Mouse (Mus musculus) spleen, adult 12 weeks (tissue): Measurements from ENCODE around the gene Frmd4b.

ENCODE experiments used
- DNase-seq: peaks from one replicate; pipeline ENCODE4 v3.0.0; 2022; ENCODE audit warnings: low spot score

The Frmd4b gene

GRCm38 (mm10) chr6:97312545-97312939 lies 304.8 kb downstream of the Frmd4b start:
- no peak for DNase-seq

- DNase-seq, result no peak
Measured at GRCm38 (mm10) chr6:97311599-97312544, 305.5 kb downstream of the Frmd4b start.

GRCm38 (mm10) chr6:97310901-97311331 lies 306.4 kb downstream of the Frmd4b start:
- DNase-seq, result no peak

- DNase-seq, result no peak
Measured at GRCm38 (mm10) chr6:97309161-97309560, 308.2 kb downstream of the Frmd4b start.

GRCm38 (mm10) chr6:97308562-97308961 lies 308.8 kb downstream of the Frmd4b start:
- DNase-seq, result no peak

GRCm38 (mm10) chr6:97307231-97307630 lies 310.1 kb downstream of the Frmd4b start:
- DNase-seq, result no peak

- DNase-seq, result no peak
Measured at GRCm38 (mm10) chr6:97306351-97306750, 311.0 kb downstream of the Frmd4b start.

GRCm38 (mm10) chr6:97305491-97305890 lies 311.9 kb downstream of the Frmd4b start:
- no peak for DNase-seq

- no peak for DNase-seq
Measured at GRCm38 (mm10) chr6:97305010-97305409, 312.3 kb downstream of the Frmd4b start.

GRCm38 (mm10) chr6:97303277-97304109 lies 313.8 kb downstream of the Frmd4b start:
- no peak for DNase-seq

- no peak for DNase-seq
Measured at GRCm38 (mm10) chr6:97302303-97302702, 315.0 kb downstream of the Frmd4b start.

GRCm38 (mm10) chr6:97300659-97301058 lies 316.7 kb downstream of the Frmd4b start:
- DNase-seq, result no peak

GRCm38 (mm10) chr6:97300180-97300579 lies 317.2 kb downstream of the Frmd4b start:
- DNase-seq, result no peak

- DNase-seq, result no peak
Measured at GRCm38 (mm10) chr6:97297151-97297550, 320.2 kb downstream of the Frmd4b start.

GRCm38 (mm10) chr6:97295866-97296527 lies 321.3 kb downstream of the Frmd4b start:
- DNase-seq, result no peak

GRCm38 (mm10) chr6:97295416-97295815 lies 321.9 kb downstream of the Frmd4b start:
- no peak for DNase-seq

- DNase-seq, result no peak
Measured at GRCm38 (mm10) chr6:97293667-97294569, 323.4 kb downstream of the Frmd4b start.

GRCm38 (mm10) chr6:97292894-97293293 lies 324.4 kb downstream of the Frmd4b start:
- no peak for DNase-seq

- DNase-seq, result no peak
Measured at GRCm38 (mm10) chr6:97292096-97292495, 325.2 kb downstream of the Frmd4b start.

GRCm38 (mm10) chr6:97291159-97291908 lies 326.0 kb downstream of the Frmd4b start:
- no peak for DNase-seq
